Mouse (Mus musculus): ENCODE results near the gene Tmcc3.

DNA sequence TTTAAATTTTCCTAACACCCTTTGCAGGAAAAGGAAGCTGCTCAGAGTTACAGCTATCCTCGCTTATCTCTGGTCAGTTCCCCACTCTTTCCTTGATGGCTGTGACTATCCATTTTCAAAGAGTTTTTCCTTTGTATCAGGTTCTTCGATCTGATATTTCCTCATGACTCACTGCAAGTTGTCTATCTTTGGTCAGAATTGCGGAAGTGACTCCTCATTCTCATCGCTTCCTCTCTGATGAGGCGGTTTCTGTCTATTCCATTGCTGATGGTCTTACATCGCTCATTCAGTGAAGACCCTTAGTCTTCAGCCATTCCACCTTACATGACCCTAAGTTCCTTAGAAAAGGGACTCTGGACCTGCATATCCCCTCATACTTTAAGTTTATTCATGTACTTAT is 289.3 kb downstream of the Tmcc3 start:
- TF ChIP-seq POLR2A (IDR thresholded peaks at IDR 0.05; ENCODE audit: low read depth, low read length) (no peak), KAT2A (IDR thresholded peaks at IDR 0.05; ENCODE audit: insufficient replicate concordance, low read length) (no peak), CTCF (conservative IDR thresholded peaks at IDR 0.05 in 1 of 2, IDR thresholded peaks at IDR 0.05 in 1 of 2; ENCODE audit: low read depth in 2 of 2, low read length in 2 of 2) (no peak), CHD1 (IDR thresholded peaks at IDR 0.05; ENCODE audit: low read depth, low read length) (no peak), USF2 (conservative IDR thresholded peaks at IDR 0.05; ENCODE audit: low read depth, low read length) (no peak), POLR2AphosphoS2 (IDR thresholded peaks at IDR 0.05; ENCODE audit: low read depth, low read length) (no peak), ZMIZ1 (IDR thresholded peaks at IDR 0.05; ENCODE audit: low read depth, low read length) (no peak), NRF1 (IDR thresholded peaks at IDR 0.05; ENCODE audit: low read depth, low read length) (no peak)
